Comparison of ENCODE assay signal across 10 mouse cellular contexts in genomic region chr3:100206973-100207372, GRCm38 (mm10).
"Had no signal": no experiment of that assay in that cellular context is flagged by ENCODE, and none has a peak within 500 bp of the region (broad histone marks: within the 10 kb centered on the region; RNA-seq: fewer than 3 reads in every experiment).

No protein-coding gene starts in this region.

- H3K27ac ChIP-seq: liver, embryonic 14.5 days; midbrain, embryonic 12.5 days; neural tube, embryonic 15.5 days had no signal

- H3K4me1 ChIP-seq: midbrain, embryonic 12.5 days; neural tube, embryonic 15.5 days had no signal

- H3K4me3 ChIP-seq: midbrain, embryonic 12.5 days; neural tube, embryonic 15.5 days had no signal

- H3K9me3 ChIP-seq: midbrain, embryonic 12.5 days; neural tube, embryonic 15.5 days had no signal

- H3K27me3 ChIP-seq: midbrain, embryonic 12.5 days; neural tube, embryonic 15.5 days had no signal

- DNase-seq: kidney, adult 8-10 months; kidney, postnatal 25 days; lung, adult 18-20 months; right cerebral cortex, adult 18-20 months; spleen, adult 18-20 months; thymus, adult 2 months; thymus, postnatal 25 days had no signal

- H3K4me2 ChIP-seq: midbrain, embryonic 12.5 days; neural tube, embryonic 15.5 days had no signal

- H3K9ac ChIP-seq: liver, embryonic 14.5 days; midbrain, embryonic 12.5 days; neural tube, embryonic 15.5 days had no signal
